Mouse (Mus musculus): ENCODE results near the gene Nt5c2. TPM values are rescaled to one million over a fixed set of nuclear protein-coding genes. Genes with fewer than 3 reads are reported as not detected.
A peak's percentile ranks its signal among the peaks of the same experiment; 100 is the strongest.

The Nt5c2 gene
- total RNA-seq, 2 experiments from 2014 or later = 73.7 to 82.1 TPM

DNA sequence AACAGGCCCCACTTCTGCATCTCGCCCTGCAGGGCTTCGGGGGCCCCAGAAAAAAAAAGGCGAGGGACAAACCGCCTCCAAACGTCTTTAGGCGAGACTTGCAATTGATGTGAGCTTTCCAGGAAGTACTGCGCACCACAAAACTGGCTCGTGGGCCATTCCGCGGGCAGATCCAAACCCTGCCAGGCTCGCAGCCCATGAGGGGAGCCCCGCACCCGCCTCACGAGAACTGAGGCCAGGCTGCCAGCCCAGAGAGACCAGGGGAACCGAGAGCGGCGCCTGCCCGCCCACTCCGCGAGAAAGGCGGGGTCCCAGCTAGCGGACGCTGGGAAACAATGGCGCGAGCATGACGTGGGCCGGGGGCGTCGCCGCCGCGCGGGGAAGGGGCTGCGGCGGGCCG lies 53.3 kb downstream of the Nt5c2 start:
- intact Hi-C loops (cut with DNase I) = loop anchor here (1.0 to 10.0 kb wide), 2 partner anchors 52 to 197 kb away; partner anchors contain the start of gene Cnnm2
- TF ChIP-seq CTCF (IDR thresholded peaks at IDR 0.05) = no peak
- peak overlapping the region; percentile 96 for H3K27ac ChIP-seq
- DNase-seq (ENCODE audit: extremely low spot score in 1 of 2, low spot score in 2 of 2) = peak; percentile 83 to 88
- H3K4me3 ChIP-seq = peak overlapping the region; percentile 83

DNA sequence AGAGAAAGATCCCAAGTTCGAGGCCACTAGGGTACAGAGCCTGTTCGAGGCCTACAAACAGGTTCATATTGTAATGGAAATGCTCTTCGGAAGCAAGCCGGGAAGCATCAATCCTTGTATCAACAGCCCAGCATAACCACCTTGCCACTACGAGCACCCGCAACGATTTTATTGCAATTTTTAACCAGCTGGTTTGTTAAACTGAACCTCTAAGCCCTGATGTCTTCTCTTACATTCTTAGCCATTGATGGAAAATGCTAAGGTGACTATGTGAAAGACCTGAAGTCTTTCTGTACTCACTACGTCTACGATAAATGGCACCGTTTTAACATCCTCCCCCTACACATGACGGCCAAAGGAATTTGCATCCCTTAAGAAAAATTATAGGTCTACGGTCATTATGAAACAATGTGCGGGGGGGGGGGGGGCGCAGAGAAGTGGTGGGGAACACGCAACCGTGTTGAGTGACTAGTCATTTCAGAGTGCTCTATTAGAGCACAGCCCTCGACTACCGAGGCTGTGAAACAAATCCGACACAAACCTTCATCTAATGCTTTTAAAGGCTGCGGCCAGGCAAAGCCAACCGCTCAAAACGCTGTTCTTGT lies 53.8 kb downstream of the Nt5c2 start:
- no peak for TF ChIP-seq CTCF (IDR thresholded peaks at IDR 0.05)
- no peak for DNase-seq (ENCODE audit: extremely low spot score in 1 of 2, low spot score in 2 of 2)
- Histone ChIP-seq H3K4me3 (peak overlapping the region; percentile 83), H3K27ac (peak overlapping the region; percentile 96)
- intact Hi-C loops (cut with DNase I) = loop anchor here (1.0 to 10.0 kb wide), 2 partner anchors 52 to 196 kb away; partner anchors contain the start of gene Cnnm2

DNA sequence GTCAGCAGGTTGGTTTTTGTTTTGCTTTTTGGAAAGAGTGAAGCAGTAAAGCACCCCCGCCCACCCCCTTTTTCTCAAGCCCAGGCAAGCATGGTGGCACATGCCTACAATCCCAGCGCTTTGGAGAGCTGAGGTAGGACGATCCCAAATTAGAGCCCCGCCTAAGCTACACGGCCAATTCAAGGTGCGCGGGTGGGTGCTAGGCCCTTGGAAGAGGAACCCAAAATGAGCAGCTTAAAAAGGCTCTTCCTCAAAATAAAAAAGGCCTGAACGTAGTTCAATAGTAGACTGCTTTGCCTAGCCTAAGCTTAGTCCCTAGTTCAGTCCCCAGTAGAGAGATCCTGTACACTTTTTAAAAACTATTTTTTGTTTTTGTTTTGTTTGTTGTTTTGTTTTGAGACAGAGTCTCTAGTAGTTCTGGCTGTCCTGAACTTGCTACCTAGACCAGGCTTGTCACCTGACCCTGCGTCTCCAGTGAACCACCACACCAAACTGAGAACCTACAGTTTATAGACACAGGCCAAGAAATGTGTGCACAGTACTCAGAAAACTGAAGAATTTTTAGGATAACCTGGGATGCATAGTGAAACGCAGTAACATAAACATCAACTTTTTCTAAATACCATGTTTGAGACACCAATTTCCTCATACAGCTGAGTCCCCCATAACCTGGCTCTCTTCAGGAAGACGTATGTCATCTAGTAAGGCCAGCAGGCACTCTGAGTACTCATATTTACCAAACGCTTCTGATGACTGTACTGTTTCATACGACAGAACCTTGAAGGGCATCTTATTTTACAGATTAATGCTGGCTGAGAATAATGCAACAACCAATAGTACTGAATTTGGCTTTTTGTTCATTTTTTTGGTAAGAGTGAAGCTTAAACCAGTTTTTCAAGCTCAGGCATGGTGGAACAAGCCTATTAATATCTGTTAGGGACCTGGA lies 54.6 kb downstream of the Nt5c2 start:
- Histone ChIP-seq H3K27ac (peak overlapping the region; percentile 96), H3K4me3 (peak overlapping the region; percentile 83)
- intact Hi-C loops (cut with DNase I) = loop anchor here (1.0 to 10.0 kb wide), 2 partner anchors 51 to 196 kb away; partner anchors contain the start of gene Cnnm2
- no peak for TF ChIP-seq CTCF (IDR thresholded peaks at IDR 0.05)
- DNase-seq (ENCODE audit: extremely low spot score in 1 of 2, low spot score in 2 of 2) = no peak

DNA sequence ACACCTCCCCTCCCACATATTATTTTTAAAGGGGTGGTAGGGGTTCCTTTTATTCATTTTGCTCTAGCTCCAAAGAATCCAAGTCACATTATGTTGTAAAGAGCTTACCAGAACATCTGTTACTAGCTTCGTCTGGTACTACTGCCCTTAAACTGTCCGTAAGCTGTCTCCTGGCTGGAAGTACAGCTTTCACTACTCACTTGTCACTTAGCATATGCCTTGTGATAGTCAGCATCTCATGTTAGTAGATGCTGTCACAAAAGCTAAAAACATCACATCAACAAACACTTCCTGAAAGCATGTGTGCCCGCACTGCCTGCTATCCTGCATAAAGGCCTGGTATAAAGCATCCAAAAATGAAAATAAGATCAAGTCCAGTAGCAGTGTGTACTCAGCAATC lies 55.4 kb downstream of the Nt5c2 start:
- Histone ChIP-seq H3K27ac (peak overlapping the region; percentile 96; the same call in 1 of the 2 replicates), H3K4me3 (no peak overlapping the region)
- intact Hi-C loops (cut with DNase I) = no loop called here
- DNase-seq (ENCODE audit: extremely low spot score in 1 of 2, low spot score in 2 of 2) = no peak
- no peak for TF ChIP-seq CTCF (IDR thresholded peaks at IDR 0.05)

DNA sequence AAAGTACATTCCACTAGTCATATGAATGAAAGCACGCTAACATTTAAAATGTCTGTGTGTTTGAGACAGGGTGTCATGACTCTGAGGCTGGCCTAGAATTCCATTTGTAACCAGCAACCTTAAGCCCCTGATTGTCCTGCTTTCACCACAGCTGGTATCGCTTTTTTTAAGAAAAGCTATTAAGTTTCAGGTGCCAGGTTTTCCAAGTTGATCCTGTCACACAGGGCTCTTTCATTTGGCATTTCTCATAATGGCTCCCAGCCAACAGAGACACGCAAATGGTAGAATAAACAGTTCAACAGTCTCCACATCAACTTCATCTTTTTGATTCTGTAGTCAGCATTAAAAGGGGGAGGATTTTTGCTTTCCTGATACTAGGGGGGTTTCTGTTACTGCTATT lies 56.4 kb downstream of the Nt5c2 start:
- no peak for TF ChIP-seq CTCF (IDR thresholded peaks at IDR 0.05)
- no peak for DNase-seq (ENCODE audit: extremely low spot score in 1 of 2, low spot score in 2 of 2)
- intact Hi-C loops (cut with DNase I) = no loop called here
- no peak overlapping the region for H3K27ac ChIP-seq
- no peak overlapping the region for H3K4me3 ChIP-seq

DNA sequence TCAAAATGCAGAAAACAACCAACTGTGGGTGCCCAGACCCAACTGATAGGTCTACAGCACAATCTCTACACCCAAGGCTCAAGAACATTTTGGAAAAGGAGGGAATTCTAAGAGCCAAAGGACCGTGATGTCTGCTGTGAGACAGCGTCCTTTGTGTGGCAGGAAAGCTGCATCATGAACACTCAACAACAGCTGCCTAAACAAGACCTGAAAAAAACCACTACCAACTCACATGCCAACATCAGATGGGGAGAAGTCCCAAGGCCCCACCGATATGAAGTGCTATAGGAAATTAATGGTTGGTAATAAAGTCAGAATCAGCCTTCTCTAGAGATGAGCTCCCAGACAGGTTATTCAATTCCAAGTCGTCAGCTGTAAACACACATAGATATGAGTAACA lies 57.0 kb downstream of the Nt5c2 start:
- no peak overlapping the region for H3K4me3 ChIP-seq
- H3K27ac ChIP-seq = no peak overlapping the region
- TF ChIP-seq CTCF (IDR thresholded peaks at IDR 0.05) = no peak
- intact Hi-C loops (cut with DNase I) = no loop called here
- DNase-seq (ENCODE audit: extremely low spot score in 1 of 2, low spot score in 2 of 2) = no peak

DNA sequence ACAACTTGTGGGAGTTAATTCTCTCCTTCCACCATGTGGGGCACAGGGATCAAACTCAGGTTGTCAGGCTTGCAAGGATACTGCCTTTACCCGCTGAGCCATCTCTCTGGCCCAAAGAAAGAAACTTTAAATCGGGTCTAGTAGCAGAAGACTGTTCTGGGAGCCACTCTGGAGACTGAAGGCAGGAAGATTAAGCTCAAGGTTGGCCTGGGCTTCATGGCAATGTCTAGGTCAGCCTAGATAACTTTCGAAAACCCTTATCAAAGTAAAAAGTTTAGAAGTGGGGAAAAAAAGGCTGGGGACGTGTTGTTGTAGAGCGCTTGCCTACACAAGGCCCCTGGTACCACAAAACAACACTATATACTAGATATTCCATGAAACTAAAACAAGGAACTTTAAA lies 58.0 kb downstream of the Nt5c2 start:
- no peak overlapping the region for H3K27ac ChIP-seq
- no peak overlapping the region for H3K4me3 ChIP-seq
- intact Hi-C loops (cut with DNase I) = no loop called here
- TF ChIP-seq CTCF (IDR thresholded peaks at IDR 0.05) = no peak
- no peak for DNase-seq (ENCODE audit: extremely low spot score in 1 of 2, low spot score in 2 of 2)

DNA sequence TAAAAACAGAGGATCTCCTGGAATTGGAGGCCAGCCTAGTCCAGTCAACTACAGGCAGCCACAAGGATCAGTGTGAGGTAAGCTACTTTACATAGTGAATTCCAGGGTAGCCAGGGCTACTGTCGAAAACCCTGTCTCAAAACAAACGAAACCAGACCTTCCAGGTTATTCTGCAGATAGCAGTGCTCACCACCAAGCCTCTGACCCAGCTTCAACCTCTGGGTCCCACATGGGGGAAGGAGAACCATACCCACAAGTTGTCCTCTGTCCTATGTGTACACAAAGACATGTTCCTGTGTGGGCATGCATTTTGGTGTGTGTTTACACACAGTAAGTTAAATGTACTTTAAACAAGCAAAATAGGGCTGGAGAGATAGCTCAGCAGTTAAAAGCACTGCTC lies 58.5 kb downstream of the Nt5c2 start:
- TF ChIP-seq CTCF (IDR thresholded peaks at IDR 0.05) = no peak

DNA sequence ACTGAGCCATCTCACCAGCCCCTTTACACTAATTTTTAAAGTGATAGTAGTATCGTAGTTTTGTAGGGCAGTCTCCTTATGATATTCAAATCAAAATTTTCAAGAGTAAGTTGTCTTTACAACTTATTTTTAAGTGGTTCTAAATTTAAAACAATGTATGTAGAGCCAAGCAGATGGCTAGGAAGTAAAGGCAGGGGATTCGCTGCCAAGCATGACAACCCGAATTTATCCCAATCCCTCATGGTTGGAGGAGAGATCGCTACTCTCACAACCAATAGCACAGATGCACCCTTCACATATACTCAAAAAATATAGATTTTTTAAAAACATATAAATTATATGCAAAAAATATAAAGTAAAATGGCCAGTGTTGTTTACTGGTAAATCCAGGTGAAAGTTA lies 59.3 kb downstream of the Nt5c2 start:
- Histone ChIP-seq H3K27ac (no peak overlapping the region), H3K4me3 (no peak overlapping the region)
- no peak for TF ChIP-seq CTCF (IDR thresholded peaks at IDR 0.05)
- no peak for DNase-seq (ENCODE audit: extremely low spot score in 1 of 2, low spot score in 2 of 2)
- intact Hi-C loops (cut with DNase I) = no loop called here

More for the DNA sequence above, 58.5 kb downstream of the Nt5c2 start:
- H3K27ac ChIP-seq = peak overlapping the region; percentile 5; the same call in 1 of the 2 replicates
- intact Hi-C loops (cut with DNase I) = no loop called here
- no peak overlapping the region for H3K4me3 ChIP-seq
- DNase-seq (ENCODE audit: extremely low spot score in 1 of 2, low spot score in 2 of 2) = no peak

DNA sequence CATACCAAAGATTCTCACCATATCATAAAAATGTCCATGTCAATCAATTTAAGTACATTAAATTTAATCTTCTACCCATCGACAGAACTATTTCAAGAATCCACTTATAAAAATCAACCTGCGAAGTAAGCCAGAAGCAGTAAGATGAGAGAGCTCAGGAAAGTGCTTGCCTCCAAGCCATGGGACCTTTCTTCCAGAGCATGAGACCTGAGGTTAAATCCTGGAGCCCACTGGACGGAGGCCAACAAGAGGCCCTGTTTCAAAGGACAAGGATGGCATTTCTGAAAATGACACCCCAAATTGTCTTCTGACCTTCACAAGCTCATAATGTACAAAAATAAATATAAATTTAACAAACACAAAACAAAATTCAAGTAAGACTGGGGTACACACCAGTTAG lies 61.4 kb downstream of the Nt5c2 start:
- H3K27ac ChIP-seq = no peak overlapping the region
- no peak for DNase-seq (ENCODE audit: extremely low spot score in 1 of 2, low spot score in 2 of 2)
- intact Hi-C loops (cut with DNase I) = no loop called here
- H3K4me3 ChIP-seq = no peak overlapping the region
- no peak for TF ChIP-seq CTCF (IDR thresholded peaks at IDR 0.05)

DNA sequence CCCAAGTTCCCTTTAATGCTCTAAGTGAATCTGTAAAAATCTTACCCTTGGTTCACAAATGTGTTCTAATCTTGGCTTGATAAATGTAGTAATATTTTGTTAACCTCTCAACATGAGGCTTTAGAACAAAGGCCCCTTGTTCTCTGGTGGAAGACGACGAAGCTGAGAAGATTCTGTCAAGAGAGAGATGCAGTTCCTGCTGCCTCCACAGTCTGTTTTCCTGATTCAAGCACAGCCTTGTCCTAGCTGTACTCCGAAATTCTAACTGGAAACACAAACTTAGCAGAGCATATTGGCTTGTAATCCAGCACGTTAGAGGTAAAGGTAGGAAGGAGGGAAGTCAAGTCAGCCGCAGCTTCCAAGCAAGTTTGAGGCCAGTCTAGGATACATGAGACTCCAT lies 62.0 kb downstream of the Nt5c2 start:
- H3K4me3 ChIP-seq = no peak overlapping the region
- peak; percentile 22; the same call in 1 of the 2 replicates for TF ChIP-seq CTCF (IDR thresholded peaks at IDR 0.05)
- H3K27ac ChIP-seq = 0 out of 2 replicates have a peak overlapping the region, but pooled peaks have one; percentile 26
- intact Hi-C loops (cut with DNase I) = no loop called here
- DNase-seq (ENCODE audit: extremely low spot score in 1 of 2, low spot score in 2 of 2) = no peak

DNA sequence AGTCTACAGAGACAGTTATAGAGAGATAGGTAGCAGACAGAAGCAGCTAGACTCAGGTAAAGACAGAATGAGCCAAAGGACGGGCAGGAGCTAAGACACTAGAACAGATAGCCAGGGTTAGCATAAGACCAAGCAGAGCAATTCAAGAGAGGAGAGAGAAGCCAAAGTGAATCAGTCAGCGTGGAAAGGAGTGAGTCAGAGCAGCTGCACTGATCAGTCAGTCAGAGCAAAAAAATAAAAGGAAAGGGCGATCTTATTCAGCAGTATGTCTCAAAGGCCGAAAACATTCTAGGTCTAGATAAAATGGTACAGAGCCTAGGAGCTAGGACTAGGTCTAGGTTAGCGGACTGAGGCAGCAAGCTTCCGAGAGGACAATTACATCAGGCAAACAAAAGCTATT lies 70.6 kb downstream of the Nt5c2 start:
- intact Hi-C loops (cut with DNase I) = no loop called here
- no peak for TF ChIP-seq CTCF (IDR thresholded peaks at IDR 0.05)
- DNase-seq (ENCODE audit: extremely low spot score in 1 of 2, low spot score in 2 of 2) = no peak
- Histone ChIP-seq H3K4me3 (no peak overlapping the region), H3K27ac (no peak overlapping the region)

Data from left cerebral cortex, adult 2 months (tissue).